Comparison of ENCODE assay signal across 9 mouse cellular contexts in the genomic region with DNA sequence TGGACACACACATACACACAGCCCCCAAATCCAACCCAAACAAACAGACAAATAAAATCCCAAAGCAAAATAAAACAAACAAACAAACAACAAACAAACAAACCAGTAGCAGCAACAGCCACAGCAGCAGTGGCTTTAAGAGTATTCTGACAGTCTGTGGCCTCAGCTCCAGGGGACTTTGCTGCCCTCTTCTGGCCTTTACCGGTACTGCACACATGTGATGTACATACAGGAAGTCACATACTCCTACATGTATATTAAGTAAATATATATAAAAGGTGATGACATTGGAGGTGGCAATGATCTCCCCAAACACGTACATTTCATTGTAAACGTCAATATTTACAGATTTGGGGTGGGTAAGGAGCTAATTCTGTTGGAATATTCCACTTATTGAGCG. TPM values are rescaled to one million over a fixed set of nuclear protein-coding genes. Genes with fewer than 3 reads are reported as not detected.
DNase-seq lines count a peak whose midpoint lies in the region; ATAC-seq and TF ChIP-seq lines count a peak whose summit lies in the region.
"Had no signal": no experiment of that assay in that cellular context is flagged by ENCODE, and none has a peak within 500 bp of the region (broad histone marks: within the 10 kb centered on the region; RNA-seq: fewer than 3 reads in every experiment).

No protein-coding gene starts in this region.

- no peak for ATAC-seq in hindbrain, embryonic 11.5 days (ENCODE audit: low FRiP score)
- no peak for ATAC-seq in hindbrain, embryonic 16.5 days

- TF ChIP-seq POLR2A in cortical plate, adult 2 months (IDR thresholded peaks at IDR 0.05; ENCODE audit: extremely low read depth, insufficient read depth, low read length) = no peak

- 83% methylated on average over 4 of the region's 4 CpGs for WGBS in hindbrain, embryonic 11.5 days
- WGBS in hindbrain, embryonic 16.5 days = 80% methylated on average over 4 of the region's 4 CpGs

- no peaks in the 10 kb centered on the region; the same call in 1 of the 2 replicates for H3K4me1 ChIP-seq in hindbrain, embryonic 11.5 days (replicated peaks; ENCODE audit: control insufficient read depth, insufficient read depth, low read length)
- peaks cover under 1% of the 10 kb centered on the region; the same call in 1 of the 2 replicates for H3K4me1 ChIP-seq in hindbrain, embryonic 16.5 days (ENCODE audit: control insufficient read depth, insufficient read depth, low read depth, low read length)
- 0 out of 2 replicates have a peak, but pooled peaks cover 1% of the 10 kb centered on the region for H3K4me1 ChIP-seq in cortical plate, adult 2 months (ENCODE audit: control insufficient read depth, insufficient read depth, low read length)

- peaks cover 6% of the 10 kb centered on the region; the same call in 1 of the 2 replicates for H3K27me3 ChIP-seq in hindbrain, embryonic 11.5 days (ENCODE audit: control insufficient read depth, insufficient read depth, low read length)
- H3K27me3 ChIP-seq in hindbrain, embryonic 16.5 days (replicated peaks; ENCODE audit: control insufficient read depth, insufficient read depth, low read length) = peaks cover 7% of the 10 kb centered on the region; the same call in 1 of the 2 replicates

- peak; percentile 47 for DNase-seq in hindbrain, embryonic 11.5 days (ENCODE audit: low spot score)
- peak; percentile 26 for DNase-seq in spleen, adult 12 weeks (ENCODE audit: low spot score)
- no peak for DNase-seq in spleen, postnatal 36 days (ENCODE audit: low spot score in 2 of 2)
- peak; percentile 72 for DNase-seq in thymus, postnatal 4 days
- DNase-seq in layer of hippocampus, postnatal 36 days = no peak
- DNase-seq in gastrocnemius, adult 18-20 months (ENCODE audit: low spot score) = no peak

- TF ChIP-seq CTCF in cortical plate, adult 2 months (IDR thresholded peaks at IDR 0.05; ENCODE audit: extremely low read depth, insufficient read depth, low read length) = peak; percentile 44

- H3K36me3 ChIP-seq in hindbrain, embryonic 11.5 days (ENCODE audit: control insufficient read depth, insufficient read depth, low read length) = no peaks in the 10 kb centered on the region
- H3K36me3 ChIP-seq in hindbrain, embryonic 16.5 days (ENCODE audit: control insufficient read depth, insufficient read depth, low read length) = peaks cover 3% of the 10 kb centered on the region; the same call in 1 of the 2 replicates

- H3K4me2 ChIP-seq in hindbrain, embryonic 11.5 days (replicated peaks; ENCODE audit: low read depth, low read length) = no peak overlapping the region
- H3K4me2 ChIP-seq in hindbrain, embryonic 16.5 days (ENCODE audit: low read length) = no peak overlapping the region

- no peak overlapping the region for H3K4me3 ChIP-seq in hindbrain, embryonic 11.5 days (ENCODE audit: low read depth, low read length)
- no peak overlapping the region for H3K4me3 ChIP-seq in hindbrain, embryonic 16.5 days (ENCODE audit: low read length)
- no peak overlapping the region for H3K4me3 ChIP-seq in cortical plate, adult 2 months (ENCODE audit: insufficient read depth, low read length)

- H3K27ac ChIP-seq in hindbrain, embryonic 11.5 days (ENCODE audit: low read depth, low read length) = no peak overlapping the region
- no peak overlapping the region for H3K27ac ChIP-seq in hindbrain, embryonic 16.5 days (ENCODE audit: low read depth, low read length)
- H3K27ac ChIP-seq in cortical plate, adult 2 months (ENCODE audit: insufficient read depth, low read length) = no peak overlapping the region

- H3K9me3 ChIP-seq in hindbrain, embryonic 11.5 days (ENCODE audit: control insufficient read depth, low read length) = no peaks in the 10 kb centered on the region
- H3K9me3 ChIP-seq in hindbrain, embryonic 16.5 days (ENCODE audit: control insufficient read depth, low read length) = no peaks in the 10 kb centered on the region

- no peak overlapping the region for H3K9ac ChIP-seq in hindbrain, embryonic 11.5 days (ENCODE audit: low read depth, low read length)
- no peak overlapping the region for H3K9ac ChIP-seq in hindbrain, embryonic 16.5 days (ENCODE audit: low read depth, low read length)

RNA-seq across cellular contexts. Expression of gene Tmem132b, which starts 5.1 kb away (rescaled TPM):
- 0.70 and 0.74 TPM in 2 replicates for polyA plus RNA-seq in hindbrain, embryonic 11.5 days (2014; fragmentation: Nextera tagmentation; extraction: Ambion mirVana)
- 3.9 and 4.2 TPM in 2 replicates for polyA plus RNA-seq in hindbrain, embryonic 16.5 days (2015; fragmentation: Nextera tagmentation; extraction: Ambion mirVana)
- 31.5 and 36.1 TPM in 2 replicates for polyA plus RNA-seq in cortical plate, adult 2 months (2012; rRNA removed)
- total RNA-seq in layer of hippocampus, postnatal 36 days (2021) = 100 to 1,000 TPM; 114 to 131 TPM
- 1 to 10 TPM; 1.7 to 5.7 TPM for total RNA-seq in gastrocnemius, adult 18-20 months (2021)
- polyA plus RNA-seq: liver, embryonic 16.5 days had no signal

RNA-seq across cellular contexts. Expression of gene Aacs, which starts 50.9 kb away (rescaled TPM):
- 48.6 and 50.1 TPM in 2 replicates for polyA plus RNA-seq in hindbrain, embryonic 11.5 days (2014; fragmentation: Nextera tagmentation; extraction: Ambion mirVana)
- polyA plus RNA-seq in hindbrain, embryonic 16.5 days (2015; fragmentation: Nextera tagmentation; extraction: Ambion mirVana) = 113 and 123 TPM in 2 replicates
- 51.5 and 51.8 TPM in 2 replicates for polyA plus RNA-seq in cortical plate, adult 2 months (2012; rRNA removed)
- total RNA-seq in layer of hippocampus, postnatal 36 days (2021) = 10 to 100 TPM; 53.9 to 56.1 TPM
- 1 to 10 TPM; 2.4 to 5.0 TPM for total RNA-seq in gastrocnemius, adult 18-20 months (2021)

Comparison
In these comparisons a context has a peak if more than half of its experiments do, and no peak if none do; other contexts are left out.
1. DNase-seq: peak in hindbrain, embryonic 11.5 days (single experiment), spleen, adult 12 weeks (single experiment) and thymus, postnatal 4 days (single experiment); none in spleen, postnatal 36 days (0 of 2), layer of hippocampus, postnatal 36 days (0 of 2) and gastrocnemius, adult 18-20 months (single experiment).